Mouse (Mus musculus) heart, embryonic 15.5 days (tissue): Measurements from ENCODE around the gene Gapdh. TPM values are rescaled to one million over a fixed set of nuclear protein-coding genes. Genes with fewer than 3 reads are reported as not detected.
A peak's percentile ranks its signal among the peaks of the same experiment; 100 is the strongest.

Experiments
- ATAC-seq: fragments of 200-750 bp; cut with Nextera tagmentation; replicated peaks from 2 replicates; pipeline ENCODE4 v1.8.0; 2017; ENCODE audit warnings: low read depth, moderate TSS enrichment; ENCODE audit not compliant: insufficient number of reproducible peaks, insufficient read depth, low FRiP score
- H3K27ac ChIP-seq: fragments of 300-500 bp; sonication (generic); 2 replicates; pipeline ENCODE4 v1.5.1; 2015; ENCODE audit warnings: mild to moderate bottlenecking, inconsistent platforms
- H3K27me3 ChIP-seq: fragments of 300-500 bp; sonication (generic); 2 replicates; pipeline ENCODE4 v1.6.1; 2015; ENCODE audit warnings: inconsistent platforms
- H3K36me3 ChIP-seq: fragments of 300-500 bp; sonication (generic); 2 replicates; pipeline ENCODE4 v1.6.1; 2015; ENCODE audit warnings: mild to moderate bottlenecking, inconsistent platforms
- H3K4me1 ChIP-seq: fragments of 300-500 bp; sonication (generic); replicated peaks from 2 replicates; pipeline ENCODE4 v1.6.1; 2015; ENCODE audit warnings: inconsistent platforms
- H3K4me2 ChIP-seq: fragments of 300-500 bp; sonication (generic); 2 replicates; pipeline ENCODE4 v1.6.1; 2015; ENCODE audit warnings: inconsistent platforms, mild to moderate bottlenecking, moderate library complexity
- H3K4me3 ChIP-seq: fragments of 300-500 bp; sonication (generic); 2 replicates; pipeline ENCODE4 v1.5.1; 2015; ENCODE audit warnings: mild to moderate bottlenecking, inconsistent platforms
- H3K9ac ChIP-seq: fragments of 300-500 bp; sonication (generic); 2 replicates; pipeline ENCODE4 v1.6.1; 2015; ENCODE audit warnings: mild to moderate bottlenecking, inconsistent platforms
- H3K9me3 ChIP-seq: fragments of 300-500 bp; sonication (generic); replicated peaks from 2 replicates; pipeline ENCODE4 v1.6.1; 2016; ENCODE audit warnings: inconsistent platforms
- WGBS: fragments of 180-500 bp; shearing (Covaris S2); methylation state at CpG from one replicate; pipeline ENCODE4 v1.1.7; 2015; ENCODE audit warnings: mixed read lengths; 5-methylcytosine and 5-hydroxymethylcytosine counted together
- microRNA-seq: library from miRNA; unstranded; fragments of <30 nt; microRNA quantifications from one replicate; pipeline ENCODE4, GENCODE M21; 2016
- polyA plus RNA-seq: library from polyadenylated mRNA; unstranded; fragments of >200 nt; fragmentation: Nextera tagmentation; extraction: Ambion mirVana; gene quantifications from 2 replicates; pipeline ENCODE4 v1.2.1, GENCODE M21; 2015

Gapdh gene
- polyA plus RNA-seq, 1 experiment from 2014 or later, result 4,210 TPM

DNA sequence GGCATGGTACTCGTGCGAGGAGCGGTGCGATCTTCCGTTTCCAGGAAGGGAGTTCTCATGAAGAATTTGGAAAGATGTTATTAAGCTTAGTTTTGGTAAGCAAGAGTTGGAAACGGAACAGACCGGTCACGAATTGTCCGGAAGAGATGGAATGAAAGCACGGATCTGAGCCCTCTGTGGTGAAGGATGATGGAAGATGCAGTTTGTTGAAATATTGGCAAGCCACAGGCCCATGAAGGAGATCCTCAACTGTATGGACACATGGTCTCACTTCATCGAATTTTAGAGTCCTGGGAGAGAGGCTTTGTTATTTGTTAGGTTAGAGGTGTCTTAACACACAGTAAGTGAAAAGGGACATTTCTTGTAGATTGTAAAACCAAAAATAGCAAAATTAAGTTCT, 33.8 kb downstream of the Gapdh start:
- Histone ChIP-seq H3K9ac (peak overlapping the region; percentile 72), H3K36me3 (peaks cover 66% of the 10 kb centered on the region), H3K27ac (no peak overlapping the region), H3K4me2 (peak overlapping the region; percentile 92), H3K9me3 (no peaks in the 10 kb centered on the region), H3K4me1 (peaks cover 18% of the 10 kb centered on the region), H3K27me3 (no peaks in the 10 kb centered on the region), H3K4me3 (peak overlapping the region; percentile 68)
- WGBS, result 3% methylated on average over 11 of the region's 11 CpGs
- no peak for ATAC-seq

- WGBS, result under 1% methylated on average over 66 of the region's 66 CpGs
- Histone ChIP-seq H3K27me3 (no peaks in the 10 kb centered on the region), H3K4me3 (peak within 1 kb of the TSS; percentile 68), H3K4me2 (peak within 1 kb of the TSS; percentile 92), H3K9ac (peak within 1 kb of the TSS; percentile 72), H3K36me3 (peaks cover 67% of the 10 kb centered on the region), H3K9me3 (no peaks in the 10 kb centered on the region), H3K4me1 (peaks cover 18% of the 10 kb centered on the region), H3K27ac (peak within 1 kb of the TSS; percentile 90)
- ATAC-seq, result peak; percentile 93
These were observed 34.7 kb downstream of the Gapdh start, which contains the start of gene Nop2 for GRCm38 (mm10) chr6:125131302-125132156. Gene Nop2 (plus strand): TSS chr6:125131909.

GRCm38 (mm10) chr6:125129710-125130402, 36.4 kb downstream of the Gapdh start:
- H3K4me2 ChIP-seq, result no peak overlapping the region
- H3K27me3 ChIP-seq, result no peaks in the 10 kb centered on the region
- ATAC-seq, result no peak
- H3K9me3 ChIP-seq, result no peaks in the 10 kb centered on the region
- peaks cover 18% of the 10 kb centered on the region for H3K4me1 ChIP-seq
- WGBS, result 83% methylated on average over 20 of the region's 20 CpGs
- H3K9ac ChIP-seq, result no peak overlapping the region
- H3K36me3 ChIP-seq, result peaks cover 68% of the 10 kb centered on the region
- H3K27ac ChIP-seq, result no peak overlapping the region
- H3K4me3 ChIP-seq, result no peak overlapping the region

DNA sequence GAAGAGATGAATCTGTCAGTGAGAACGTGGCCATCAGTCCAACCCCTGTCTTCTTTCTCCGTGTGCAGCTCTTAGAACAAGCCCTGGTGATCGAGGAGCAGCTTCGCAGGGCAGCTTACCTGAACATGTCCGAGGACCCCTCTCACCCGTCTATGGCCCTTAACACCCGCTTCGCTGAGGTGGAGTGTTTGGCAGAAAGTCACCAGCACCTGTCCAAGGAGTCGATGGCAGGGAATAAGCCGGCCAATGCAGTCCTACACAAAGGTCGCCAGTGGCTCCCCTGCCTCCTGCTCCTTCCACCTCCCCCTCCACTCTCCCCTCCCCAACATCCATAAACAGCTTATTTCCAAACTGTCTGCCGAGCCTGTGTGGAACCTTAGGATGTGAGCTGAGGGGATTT, 37.5 kb downstream of the Gapdh start:
- WGBS, result 86% methylated on average over 12 of the region's 12 CpGs
- peaks cover 18% of the 10 kb centered on the region for H3K4me1 ChIP-seq
- no peak overlapping the region for H3K9ac ChIP-seq
- no peak overlapping the region for H3K4me2 ChIP-seq
- H3K27me3 ChIP-seq, result no peaks in the 10 kb centered on the region
- ATAC-seq, result no peak
- peaks cover 68% of the 10 kb centered on the region for H3K36me3 ChIP-seq
- no peaks in the 10 kb centered on the region for H3K9me3 ChIP-seq
- H3K4me3 ChIP-seq, result no peak overlapping the region
- no peak overlapping the region for H3K27ac ChIP-seq

DNA sequence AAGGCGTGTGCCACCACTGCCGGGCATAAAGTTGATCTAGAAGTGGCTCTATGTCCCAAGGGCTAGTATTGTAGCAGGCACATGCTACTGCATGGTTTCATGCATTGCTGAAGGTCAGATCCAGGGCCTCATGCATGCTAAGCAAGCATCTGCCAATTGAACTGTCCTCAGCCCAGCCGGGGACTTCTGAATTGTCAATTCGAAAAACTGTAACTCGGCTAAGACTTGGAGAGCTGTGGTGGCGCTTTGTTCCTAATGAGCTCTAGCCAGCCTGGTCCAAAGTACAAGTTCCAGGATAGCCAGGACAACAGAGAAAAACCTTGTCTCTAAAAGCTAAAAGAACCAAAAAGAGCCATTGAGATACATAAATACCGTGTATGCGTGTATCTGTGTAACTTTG, 46.9 kb downstream of the Gapdh start:
- Histone ChIP-seq H3K9me3 (no peaks in the 10 kb centered on the region), H3K4me3 (no peak overlapping the region), H3K4me2 (no peak overlapping the region), H3K4me1 (no peaks in the 10 kb centered on the region), H3K36me3 (peaks cover 95% of the 10 kb centered on the region), H3K9ac (no peak overlapping the region), H3K27ac (no peak overlapping the region), H3K27me3 (no peaks in the 10 kb centered on the region)
- ATAC-seq, result no peak
- WGBS, result 91% methylated on average over 8 of the region's 8 CpGs

GRCm38 (mm10) chr6:125112553-125112952, 53.7 kb downstream of the Gapdh start:
- no peak overlapping the region for H3K27ac ChIP-seq
- H3K9me3 ChIP-seq, result no peaks in the 10 kb centered on the region
- 89% methylated on average over 11 of the region's 11 CpGs for WGBS
- no peak overlapping the region for H3K4me2 ChIP-seq
- no peak overlapping the region for H3K4me3 ChIP-seq
- no peaks in the 10 kb centered on the region for H3K27me3 ChIP-seq
- no peaks in the 10 kb centered on the region for H3K4me1 ChIP-seq
- no peak for ATAC-seq
- peaks cover 96% of the 10 kb centered on the region for H3K36me3 ChIP-seq
- no peak overlapping the region for H3K9ac ChIP-seq

Small RNAs within 50 kb of the gene (microRNA-seq; reads per million reads assigned to microRNA genes)
- 0.63 reads per million for gene Mir3098

Other genes starting within 250 kb of the Gapdh start
- gene Ptms, start 246.4 kb downstream of the Gapdh start, polyA plus RNA-seq, result 255 and 294 TPM in 2 replicates
- 358 and 371 TPM in 2 replicates for gene Mlf2, start 235.1 kb downstream of the Gapdh start, polyA plus RNA-seq
- 129 and 139 TPM in 2 replicates for gene Cops7a, start 200.9 kb downstream of the Gapdh start, polyA plus RNA-seq
- 0.62 and 1.1 TPM in 2 replicates for gene Pianp, start 169.8 kb downstream of the Gapdh start, polyA plus RNA-seq
- 9.0 and 12.4 TPM in 2 replicates for gene Zfp384, start 157.3 kb downstream of the Gapdh start, polyA plus RNA-seq
- gene Ing4, start 126.7 kb downstream of the Gapdh start, polyA plus RNA-seq, result 79.2 and 83.1 TPM in 2 replicates
- 5.2 and 7.1 TPM in 2 replicates for gene Acrbp, start 116.8 kb downstream of the Gapdh start, polyA plus RNA-seq
- 0.35 and 0.90 TPM in 2 replicates for gene Lpar5, start 98.5 kb downstream of the Gapdh start, polyA plus RNA-seq
- gene Chd4, start 70.5 kb downstream of the Gapdh start, polyA plus RNA-seq, result 61.1 and 63.4 TPM in 2 replicates
- gene Nop2, start 34.6 kb downstream of the Gapdh start, polyA plus RNA-seq, result 35.0 and 43.6 TPM in 2 replicates
- gene Iffo1, start 21.2 kb downstream of the Gapdh start, polyA plus RNA-seq, result 9.7 and 13.4 TPM in 2 replicates
- gene Ncapd2, start 25.2 kb upstream of the Gapdh start, polyA plus RNA-seq, result 66.1 and 93.1 TPM in 2 replicates
- 233 and 272 TPM in 2 replicates for gene Mrpl51, start 25.3 kb upstream of the Gapdh start, polyA plus RNA-seq
- 5.3 and 6.7 TPM in 2 replicates for gene Vamp1, start 49.1 kb upstream of the Gapdh start, polyA plus RNA-seq
- 3.9 and 8.2 TPM in 2 replicates for gene Tapbpl, start 65.4 kb upstream of the Gapdh start, polyA plus RNA-seq
- 2.0 and 10.1 TPM in 2 replicates for gene Cd27, start 70.5 kb upstream of the Gapdh start, polyA plus RNA-seq
- 0.11 TPM in 1 of 2 replicates, not detected in the other for gene Tuba3a, start 119.6 kb upstream of the Gapdh start, polyA plus RNA-seq
- 37.8 and 48.4 TPM in 2 replicates for gene Ltbr, start 147.4 kb upstream of the Gapdh start, polyA plus RNA-seq
- 0.81 and 2.8 TPM in 2 replicates for gene Scnn1a, start 154.2 kb upstream of the Gapdh start, polyA plus RNA-seq
- gene Tnfrsf1a, start 182.9 kb upstream of the Gapdh start, polyA plus RNA-seq, result 42.8 and 56.4 TPM in 2 replicates
- gene Plekhg6, start 214.3 kb upstream of the Gapdh start, polyA plus RNA-seq, result 0.05 and 0.37 TPM in 2 replicates